Mouse (Mus musculus): ENCODE data around the gene Prrx2. TPM values are rescaled to one million over a fixed set of nuclear protein-coding genes. Genes with fewer than 3 reads are reported as not detected.
A peak's percentile ranks its signal among the peaks of the same experiment; 100 is the strongest.
"Not testable (repeated sequence)": the region's sequence is repeated elsewhere in the genome, so short reads cannot be mapped to it uniquely, and the experiment has no call there.

The Prrx2 gene
- polyA plus RNA-seq, 1 experiment from 2014 or later, result not detected

- H3K4me1 ChIP-seq (replicated peaks), result no peaks in the 10 kb centered on the region
- ATAC-seq (ENCODE audit: insufficient read depth), result no peak
- H3K27me3 ChIP-seq, result no peaks in the 10 kb centered on the region
- H3K4me3 ChIP-seq (replicated peaks), result no peak overlapping the region
- 51% methylated on average over 3 of the region's 3 CpGs for WGBS (ENCODE audit: insufficient replicate concordance)
- H3K36me3 ChIP-seq (replicated peaks), result no peaks in the 10 kb centered on the region
- H3K4me2 ChIP-seq, result no peak overlapping the region
- H3K27ac ChIP-seq (replicated peaks), result no peak overlapping the region
- H3K9ac ChIP-seq, result no peak overlapping the region
- H3K9me3 ChIP-seq (replicated peaks), result no peaks in the 10 kb centered on the region
Measured at GRCm38 (mm10) chr2:30914836-30915235, 80.1 kb downstream of the Prrx2 start.

GRCm38 (mm10) chr2:30915376-30915775 lies 80.6 kb downstream of the Prrx2 start:
- Histone ChIP-seq H3K9ac (no peak overlapping the region), H3K9me3 (replicated peaks) (no peaks in the 10 kb centered on the region), H3K36me3 (replicated peaks) (no peaks in the 10 kb centered on the region), H3K27ac (replicated peaks) (no peak overlapping the region), H3K4me2 (no peak overlapping the region), H3K4me1 (replicated peaks) (no peaks in the 10 kb centered on the region), H3K27me3 (no peaks in the 10 kb centered on the region), H3K4me3 (replicated peaks) (no peak overlapping the region)
- WGBS (ENCODE audit: insufficient replicate concordance), result 62% methylated on average over 5 of the region's 5 CpGs
- ATAC-seq (ENCODE audit: insufficient read depth), result no peak

- H3K4me2 ChIP-seq; H3K9me3 ChIP-seq (replicated peaks); H3K4me1 ChIP-seq (replicated peaks); ATAC-seq (ENCODE audit: insufficient read depth); H3K36me3 ChIP-seq (replicated peaks); H3K27me3 ChIP-seq; H3K4me3 ChIP-seq (replicated peaks); H3K27ac ChIP-seq (replicated peaks); H3K9ac ChIP-seq: not testable (repeated sequence)
- WGBS (ENCODE audit: insufficient replicate concordance), result 68% methylated on average over 6 of the region's 6 CpGs
Measured at GRCm38 (mm10) chr2:30915933-30916332, 81.2 kb downstream of the Prrx2 start.

- 72% methylated on average over 7 of the region's 7 CpGs for WGBS (ENCODE audit: insufficient replicate concordance)
- no peaks in the 10 kb centered on the region for H3K36me3 ChIP-seq (replicated peaks)
- no peak for ATAC-seq (ENCODE audit: insufficient read depth)
Measured at GRCm38 (mm10) chr2:30917649-30918048, 82.9 kb downstream of the Prrx2 start.

GRCm38 (mm10) chr2:30918126-30918525 lies 83.4 kb downstream of the Prrx2 start:
- WGBS (ENCODE audit: insufficient replicate concordance), result 51% methylated on average over 6 of the region's 6 CpGs
- Histone ChIP-seq H3K27me3 (no peaks in the 10 kb centered on the region), H3K4me1 (replicated peaks) (no peaks in the 10 kb centered on the region), H3K9ac (no peak overlapping the region), H3K4me3 (replicated peaks) (no peak overlapping the region), H3K27ac (replicated peaks) (no peak overlapping the region), H3K36me3 (replicated peaks) (no peaks in the 10 kb centered on the region), H3K4me2 (no peak overlapping the region), H3K9me3 (replicated peaks) (no peaks in the 10 kb centered on the region)
- ATAC-seq (ENCODE audit: insufficient read depth), result no peak

More at GRCm38 (mm10) chr2:30917649-30918048, 82.9 kb downstream of the Prrx2 start:
- H3K4me1 ChIP-seq (replicated peaks), result no peaks in the 10 kb centered on the region
- no peaks in the 10 kb centered on the region for H3K9me3 ChIP-seq (replicated peaks)
- no peak overlapping the region for H3K9ac ChIP-seq
- no peak overlapping the region for H3K27ac ChIP-seq (replicated peaks)
- no peak overlapping the region for H3K4me3 ChIP-seq (replicated peaks)
- no peaks in the 10 kb centered on the region for H3K27me3 ChIP-seq
- H3K4me2 ChIP-seq, result no peak overlapping the region

GRCm38 (mm10) chr2:30918780-30919329 lies 84.1 kb downstream of the Prrx2 start:
- Histone ChIP-seq H3K4me1 (replicated peaks) (no peaks in the 10 kb centered on the region), H3K36me3 (replicated peaks) (no peaks in the 10 kb centered on the region), H3K4me2 (no peak overlapping the region), H3K9me3 (replicated peaks) (no peaks in the 10 kb centered on the region), H3K4me3 (replicated peaks) (no peak overlapping the region), H3K9ac (no peak overlapping the region), H3K27ac (replicated peaks) (no peak overlapping the region), H3K27me3 (no peaks in the 10 kb centered on the region)
- WGBS (ENCODE audit: insufficient replicate concordance), result 38% methylated on average over 8 of the region's 8 CpGs
- no peak for ATAC-seq (ENCODE audit: insufficient read depth)

- Histone ChIP-seq H3K27me3 (no peaks in the 10 kb centered on the region), H3K36me3 (replicated peaks) (no peaks in the 10 kb centered on the region), H3K4me1 (replicated peaks) (no peaks in the 10 kb centered on the region), H3K4me3 (replicated peaks) (no peak overlapping the region), H3K9me3 (replicated peaks) (no peaks in the 10 kb centered on the region), H3K27ac (replicated peaks) (no peak overlapping the region), H3K9ac (no peak overlapping the region), H3K4me2 (no peak overlapping the region)
- WGBS (ENCODE audit: insufficient replicate concordance), result 45% methylated on average over 7 of the region's 7 CpGs
- ATAC-seq (ENCODE audit: insufficient read depth), result no peak
Measured at GRCm38 (mm10) chr2:30920216-30920615, 85.4 kb downstream of the Prrx2 start.

- no peak for ATAC-seq (ENCODE audit: insufficient read depth)
- H3K4me1 ChIP-seq (replicated peaks), result peaks cover 11% of the 10 kb centered on the region; the same call in 1 of the 2 replicates
- no peaks in the 10 kb centered on the region for H3K36me3 ChIP-seq (replicated peaks)
- WGBS (ENCODE audit: insufficient replicate concordance), result 52% methylated on average over 3 of the region's 3 CpGs
- H3K9ac ChIP-seq, result no peak overlapping the region
- H3K9me3 ChIP-seq (replicated peaks), result no peaks in the 10 kb centered on the region
- no peak overlapping the region for H3K27ac ChIP-seq (replicated peaks)
- no peak overlapping the region for H3K4me3 ChIP-seq (replicated peaks)
- H3K4me2 ChIP-seq, result no peak overlapping the region
- 0 out of 2 replicates have a peak, but pooled peaks cover 4% of the 10 kb centered on the region for H3K27me3 ChIP-seq
Measured at GRCm38 (mm10) chr2:30923099-30923498, 88.3 kb downstream of the Prrx2 start.

GRCm38 (mm10) chr2:30925181-30925580 lies 90.4 kb downstream of the Prrx2 start:
- 0 out of 2 replicates have a peak, but pooled peaks cover 4% of the 10 kb centered on the region for H3K27me3 ChIP-seq
- no peak overlapping the region for H3K4me2 ChIP-seq
- 58% methylated on average over 4 of the region's 4 CpGs for WGBS (ENCODE audit: insufficient replicate concordance)
- H3K9me3 ChIP-seq (replicated peaks), result no peaks in the 10 kb centered on the region
- H3K9ac ChIP-seq, result no peak overlapping the region
- H3K4me1 ChIP-seq (replicated peaks), result peaks cover 30% of the 10 kb centered on the region
- no peaks in the 10 kb centered on the region for H3K36me3 ChIP-seq (replicated peaks)
- no peak for ATAC-seq (ENCODE audit: insufficient read depth)
- H3K4me3 ChIP-seq (replicated peaks), result no peak overlapping the region
- no peak overlapping the region for H3K27ac ChIP-seq (replicated peaks)

- H3K9ac ChIP-seq, result no peak overlapping the region
- H3K4me3 ChIP-seq (replicated peaks), result no peak overlapping the region
- 61% methylated on average over 4 of the region's 4 CpGs for WGBS (ENCODE audit: insufficient replicate concordance)
- 0 out of 2 replicates have a peak, but pooled peaks cover 4% of the 10 kb centered on the region for H3K27me3 ChIP-seq
- ATAC-seq (ENCODE audit: insufficient read depth), result no peak
- no peak overlapping the region for H3K4me2 ChIP-seq
- H3K27ac ChIP-seq (replicated peaks), result no peak overlapping the region
- H3K4me1 ChIP-seq (replicated peaks), result peaks cover 30% of the 10 kb centered on the region
- no peaks in the 10 kb centered on the region for H3K36me3 ChIP-seq (replicated peaks)
- H3K9me3 ChIP-seq (replicated peaks), result no peaks in the 10 kb centered on the region
Measured at GRCm38 (mm10) chr2:30926381-30926780, 91.6 kb downstream of the Prrx2 start.

GRCm38 (mm10) chr2:30927151-30927781 lies 92.5 kb downstream of the Prrx2 start:
- peaks cover 30% of the 10 kb centered on the region for H3K4me1 ChIP-seq (replicated peaks)
- H3K4me2 ChIP-seq, result no peak overlapping the region
- no peak overlapping the region for H3K4me3 ChIP-seq (replicated peaks)
- 0 out of 2 replicates have a peak, but pooled peaks cover 4% of the 10 kb centered on the region for H3K27me3 ChIP-seq
- no peak overlapping the region for H3K9ac ChIP-seq
- WGBS (ENCODE audit: insufficient replicate concordance), result 50% methylated on average over 9 of the region's 9 CpGs
- H3K27ac ChIP-seq (replicated peaks), result 0 out of 2 replicates have a peak overlapping the region, but pooled peaks have one; percentile 14
- ATAC-seq (ENCODE audit: insufficient read depth), result no peak
- no peaks in the 10 kb centered on the region for H3K9me3 ChIP-seq (replicated peaks)
- no peaks in the 10 kb centered on the region for H3K36me3 ChIP-seq (replicated peaks)

Data from liver, embryonic 15.5 days (tissue).